Mouse (Mus musculus) lung, postnatal 0 days (tissue): ENCODE results near the gene Tldc2. TPM values are rescaled to one million over a fixed set of nuclear protein-coding genes. Genes with fewer than 3 reads are reported as not detected.

ENCODE experiments used
- ATAC-seq: fragments of 200-750 bp; cut with Nextera tagmentation; 2 replicates; pipeline ENCODE4 v1.8.0; 2017; ENCODE audit warnings: moderate library complexity
- DNase-seq: peaks from one replicate; pipeline ENCODE4 v3.0.0-alpha.2; 2016; ENCODE audit warnings: low spot score
- H3K27ac ChIP-seq: fragments of 300-500 bp; sonication (generic); 2 replicates; pipeline ENCODE4 v1.5.1; 2014; ENCODE audit warnings: antibody characterized with exemption, mild to moderate bottlenecking, low read length, mixed read lengths
- H3K27me3 ChIP-seq: fragments of 300-500 bp; sonication (generic); replicated peaks from 2 replicates; pipeline ENCODE4 v1.6.1; 2014; ENCODE audit warnings: low read length, mixed read lengths; ENCODE audit not compliant: insufficient read depth
- H3K36me3 ChIP-seq: fragments of 300-500 bp; sonication (generic); 2 replicates; pipeline ENCODE4 v1.6.1; 2014; ENCODE audit warnings: low read length, mixed read lengths; ENCODE audit not compliant: insufficient read depth
- H3K4me1 ChIP-seq: fragments of 300-500 bp; sonication (generic); 2 replicates; pipeline ENCODE4 v1.6.1; 2014; ENCODE audit warnings: antibody characterized with exemption, low read depth, low read length, mixed read lengths; ENCODE audit not compliant: insufficient read depth
- H3K4me2 ChIP-seq: fragments of 300-500 bp; sonication (generic); replicated peaks from 2 replicates; pipeline ENCODE4 v1.6.1; 2014; ENCODE audit warnings: low read depth, mild to moderate bottlenecking, low read length, moderate library complexity, mixed read lengths
- H3K4me3 ChIP-seq: fragments of 300-500 bp; sonication (generic); 2 replicates; pipeline ENCODE4 v1.5.1; 2014; ENCODE audit warnings: low read depth, low read length
- H3K9ac ChIP-seq: fragments of 300-500 bp; sonication (generic); replicated peaks from 2 replicates; pipeline ENCODE4 v1.6.1; 2014; ENCODE audit warnings: low read depth, mild to moderate bottlenecking
- H3K9me3 ChIP-seq: fragments of 300-500 bp; sonication (generic); 2 replicates; pipeline ENCODE4 v1.6.1; 2016; ENCODE audit warnings: low read length, mixed read lengths
- CTCF ChIP-seq: IDR thresholded peaks from 2 replicates; pipeline ENCODE4 v1.5.1; 2016; ENCODE audit warnings: antibody characterized with exemption, mild to moderate bottlenecking
- EP300 ChIP-seq: IDR thresholded peaks from 2 replicates; pipeline ENCODE4 v1.6.1; 2016; ENCODE audit warnings: antibody characterized with exemption, mild to moderate bottlenecking, control low read depth
- WGBS: fragments of 180-500 bp; shearing (Covaris S2); extraction: QIAGEN DNeasy Blood & Tissue Kit; methylation state at CpG from one replicate; pipeline ENCODE4 v1.1.7; 2014; 5-methylcytosine and 5-hydroxymethylcytosine counted together
- polyA plus RNA-seq: library from polyadenylated mRNA; unstranded; fragments of >200 nt; fragmentation: Nextera tagmentation; extraction: Ambion mirVana; gene quantifications from 2 replicates; pipeline ENCODE4 v1.2.1, GENCODE M21; 2015

The Tldc2 gene
- polyA plus RNA-seq, 1 experiment from 2014 or later, result not detected

DNA sequence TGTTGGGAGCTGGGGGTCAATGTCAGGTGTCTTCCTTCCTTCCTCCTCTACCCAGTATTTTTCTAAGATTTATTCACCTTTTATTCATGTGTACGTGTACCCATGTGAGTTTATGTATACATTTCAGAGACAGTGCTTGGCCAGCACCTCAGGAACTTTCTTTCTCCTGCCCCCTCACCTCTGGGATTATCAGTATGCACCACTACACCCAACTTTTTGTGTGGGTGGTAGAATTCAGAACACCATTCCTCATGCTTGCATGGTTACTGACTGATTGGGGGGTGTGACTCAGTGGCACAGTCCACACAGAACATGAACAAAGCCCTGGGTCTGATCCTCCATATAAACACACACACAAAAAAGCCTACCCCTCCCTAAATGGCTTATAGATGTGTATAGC lies 45.2 kb downstream of the Tldc2 start:
- Histone ChIP-seq H3K4me2 (peak overlapping the region; percentile 8), H3K9ac (no peak overlapping the region), H3K4me1 (no peaks in the 10 kb centered on the region; the same call in 1 of the 2 replicates), H3K27me3 (no peaks in the 10 kb centered on the region), H3K4me3 (no peak overlapping the region), H3K27ac (no peak overlapping the region), H3K36me3 (no peaks in the 10 kb centered on the region), H3K9me3 (no peaks in the 10 kb centered on the region)
- ATAC-seq (no peak), DNase-seq (no peak)
- WGBS, result 55% methylated on average over 1 of the region's 1 CpGs
- TF ChIP-seq CTCF (no peak), EP300 (no peak)

DNA sequence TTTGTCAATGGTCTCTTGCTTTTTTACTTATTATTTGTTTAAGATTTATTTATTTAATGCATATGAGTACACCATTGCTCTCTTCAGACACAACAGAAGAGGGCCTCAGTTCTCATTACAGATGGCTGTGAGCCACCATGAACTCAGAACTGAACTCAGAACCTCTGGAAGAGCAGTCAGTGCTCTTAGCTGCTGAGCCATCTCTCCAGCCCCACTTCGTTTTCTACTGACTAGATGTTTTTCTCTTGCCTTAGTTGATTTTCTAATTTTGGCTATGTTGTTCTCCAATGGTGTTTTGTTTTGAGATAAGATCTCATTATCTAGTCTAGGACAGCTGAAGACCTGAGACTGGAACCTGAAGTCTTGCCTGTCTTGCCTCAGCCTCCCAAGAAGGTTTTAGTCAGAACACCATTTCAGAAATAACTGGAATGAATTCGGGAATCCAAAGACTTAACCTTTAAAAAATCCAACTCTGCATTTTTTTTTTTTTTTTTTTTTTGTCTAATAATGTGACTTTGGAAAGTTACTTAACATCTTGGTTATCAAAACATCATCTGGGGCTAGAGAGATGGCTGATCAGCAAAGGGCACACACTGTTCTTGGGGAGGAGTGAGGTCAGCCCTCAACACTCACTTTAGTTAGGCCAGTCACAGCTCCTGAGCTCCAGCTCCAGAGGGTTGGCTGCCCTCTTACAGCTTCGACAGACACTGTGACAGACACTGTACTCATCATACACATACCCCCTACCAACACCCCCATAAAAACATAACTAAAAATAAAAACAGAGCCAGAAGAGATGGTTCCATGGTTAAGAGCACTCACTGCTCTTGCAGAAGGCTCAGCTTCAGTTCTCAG lies 46.1 kb downstream of the Tldc2 start:
- no peak overlapping the region for H3K9ac ChIP-seq
- ATAC-seq (no peak), DNase-seq (peak; percentile 31)
- no peaks in the 10 kb centered on the region for H3K27me3 ChIP-seq
- peak overlapping the region; percentile 38 for H3K27ac ChIP-seq
- TF ChIP-seq EP300, result no peak
- no peak for TF ChIP-seq CTCF
- no peaks in the 10 kb centered on the region for H3K9me3 ChIP-seq
- H3K4me1 ChIP-seq, result no peaks in the 10 kb centered on the region; the same call in 1 of the 2 replicates
- H3K36me3 ChIP-seq, result no peaks in the 10 kb centered on the region
- peak overlapping the region; percentile 79 for H3K4me2 ChIP-seq
- 0 out of 2 replicates have a peak overlapping the region, but pooled peaks have one; percentile 10 for H3K4me3 ChIP-seq
- 66% methylated on average over 3 of the region's 3 CpGs for WGBS

DNA sequence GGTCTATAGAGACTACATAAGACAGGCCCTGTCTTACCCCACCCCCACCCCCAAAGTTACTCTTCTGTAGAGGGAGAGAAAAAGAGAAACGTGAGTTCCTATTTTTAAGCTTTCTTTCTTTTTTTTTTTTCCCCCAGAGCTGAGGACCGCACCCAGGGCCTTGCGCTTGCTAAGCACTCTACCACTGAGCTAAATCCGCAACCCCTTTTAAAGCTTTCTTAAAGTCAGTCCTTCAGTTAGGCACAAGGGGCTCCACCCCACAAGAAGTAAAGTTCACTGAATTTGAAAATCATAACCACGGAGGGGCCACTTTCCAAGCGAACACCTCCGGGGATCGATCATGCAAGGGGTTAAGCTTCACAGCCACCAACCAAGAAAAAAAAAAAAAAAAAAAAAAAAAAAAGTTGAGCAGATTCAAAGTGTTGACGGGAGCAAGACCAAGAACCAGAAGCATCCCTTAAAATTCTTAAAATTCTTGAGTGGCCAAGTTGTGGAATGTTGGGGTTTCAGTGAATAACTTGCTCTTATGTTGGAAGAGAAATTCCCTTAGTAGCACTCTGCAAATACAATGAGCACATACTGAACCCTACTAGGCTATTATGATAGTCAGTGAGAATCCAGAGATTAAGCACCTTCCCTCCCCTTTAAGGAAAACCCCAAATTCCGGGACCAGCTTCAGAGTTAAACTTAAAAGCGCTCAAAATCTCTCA lies 47.1 kb downstream of the Tldc2 start:
- H3K27me3 ChIP-seq, result no peaks in the 10 kb centered on the region
- H3K4me1 ChIP-seq, result no peaks in the 10 kb centered on the region; the same call in 1 of the 2 replicates
- peak overlapping the region; percentile 91 for H3K27ac ChIP-seq
- no peak for TF ChIP-seq CTCF
- peak; percentile 75 for TF ChIP-seq EP300
- peak overlapping the region; percentile 71 for H3K9ac ChIP-seq
- H3K36me3 ChIP-seq, result no peaks in the 10 kb centered on the region
- WGBS, result 14% methylated on average over 11 of the region's 11 CpGs
- peak; percentile 69 for DNase-seq
- peak; percentile 21 for ATAC-seq
- peak overlapping the region; percentile 79 for H3K4me2 ChIP-seq
- H3K4me3 ChIP-seq, result peak overlapping the region; percentile 67
- H3K9me3 ChIP-seq, result no peaks in the 10 kb centered on the region

DNA sequence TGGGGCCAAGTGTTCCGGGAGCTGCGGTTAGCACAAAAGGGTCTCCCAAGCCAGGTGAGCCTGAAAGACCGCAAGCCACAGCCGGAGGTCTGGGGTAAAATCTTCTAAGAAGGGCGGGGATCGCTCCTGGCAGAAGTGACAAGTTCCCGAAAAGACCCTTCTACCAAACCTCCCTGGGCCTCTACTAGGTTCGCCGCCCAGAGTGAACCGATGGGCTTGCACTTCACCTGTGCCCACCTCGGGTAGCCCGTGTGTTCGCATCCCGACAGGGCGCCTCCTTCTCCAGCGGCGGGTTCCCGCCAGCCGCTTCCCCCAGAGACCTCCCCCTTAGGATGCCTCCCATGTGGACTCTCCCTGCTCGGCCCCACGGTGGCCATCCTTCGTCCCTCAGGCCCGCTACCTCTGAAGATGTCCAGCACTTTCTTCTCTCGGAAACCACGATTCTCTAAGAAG lies 47.6 kb downstream of the Tldc2 start:
- Histone ChIP-seq H3K36me3 (no peaks in the 10 kb centered on the region), H3K9me3 (no peaks in the 10 kb centered on the region), H3K9ac (peak overlapping the region; percentile 71), H3K27ac (peak overlapping the region; percentile 91), H3K27me3 (no peaks in the 10 kb centered on the region), H3K4me2 (peak overlapping the region; percentile 79), H3K4me1 (no peaks in the 10 kb centered on the region; the same call in 1 of the 2 replicates), H3K4me3 (peak overlapping the region; percentile 67)
- TF ChIP-seq EP300 (no peak), CTCF (no peak)
- DNase-seq (no peak), ATAC-seq (peak; percentile 30)
- WGBS, result 1% methylated on average over 25 of the region's 25 CpGs

DNA sequence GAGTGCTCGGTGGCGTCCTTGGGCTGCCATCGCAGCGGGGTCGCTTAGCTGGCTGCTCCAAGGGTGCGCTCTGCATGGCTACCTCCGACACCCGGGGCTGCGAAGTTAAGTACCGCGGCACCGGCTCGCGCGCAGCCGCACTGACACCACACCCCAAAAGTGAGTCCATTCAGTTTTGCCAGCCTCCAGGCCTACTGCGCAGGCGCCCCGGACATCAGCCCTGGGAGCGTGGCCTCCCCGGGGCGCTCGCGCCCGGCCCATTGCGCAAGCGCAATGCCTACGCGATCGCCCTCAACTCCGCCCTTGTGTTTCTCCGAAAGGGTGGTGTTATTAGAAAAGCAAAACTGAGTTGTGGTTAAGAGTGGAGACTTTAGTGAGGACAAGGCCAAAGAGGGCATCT lies 48.2 kb downstream of the Tldc2 start, which contains the start of gene Samhd1:
Samhd1 (minus strand) TSS at position 252 of the 400 bp plus-strand sequence.
- H3K36me3 ChIP-seq, result no peaks in the 10 kb centered on the region
- TF ChIP-seq EP300 (no peak), CTCF (peak; percentile 39)
- ATAC-seq, result peak; percentile 92
- no peaks in the 10 kb centered on the region for H3K9me3 ChIP-seq
- H3K27ac ChIP-seq, result peak within 1 kb of the TSS; percentile 91
- DNase-seq, result peak; percentile 98
- under 1% methylated on average over 32 of the region's 32 CpGs for WGBS
- peak within 1 kb of the TSS; percentile 67 for H3K4me3 ChIP-seq
- no peaks in the 10 kb centered on the region for H3K27me3 ChIP-seq
- no peaks in the 10 kb centered on the region; the same call in 1 of the 2 replicates for H3K4me1 ChIP-seq
- peak within 1 kb of the TSS; percentile 79 for H3K4me2 ChIP-seq
- H3K9ac ChIP-seq, result peak within 1 kb of the TSS; percentile 71
